Mouse (Mus musculus) frontal cortex, postnatal 10 days (tissue): ENCODE measurements around the gene Ptprn2.

ENCODE experiments used
- DNase-seq, 2 experiments: peaks; one replicate each; pipeline ENCODE4 v3.0.0; 2022; ENCODE audit warnings: low spot score in 2 of 2, mixed read lengths in 1 of 2

Ptprn2 gene

GRCm38 (mm10) chr12:116594457-116594856 is 108.9 kb downstream of the Ptprn2 start:
- DNase-seq, result no peak

GRCm38 (mm10) chr12:116594866-116595610 is 109.5 kb downstream of the Ptprn2 start:
- no peak for DNase-seq

GRCm38 (mm10) chr12:116595727-116596126 is 110.2 kb downstream of the Ptprn2 start:
- DNase-seq, result no peak

GRCm38 (mm10) chr12:116596993-116597392 is 111.5 kb downstream of the Ptprn2 start:
- no peak for DNase-seq

GRCm38 (mm10) chr12:116597670-116598069 is 112.2 kb downstream of the Ptprn2 start:
- DNase-seq, result no peak

- peak in 1 of 2 experiments; percentile 46 for DNase-seq
Measured at GRCm38 (mm10) chr12:116598123-116599005, 112.8 kb downstream of the Ptprn2 start.

GRCm38 (mm10) chr12:116599537-116599936 is 114.0 kb downstream of the Ptprn2 start:
- DNase-seq, result peak; percentile 56 to 59

GRCm38 (mm10) chr12:116600054-116600453 is 114.5 kb downstream of the Ptprn2 start:
- no peak for DNase-seq

- no peak for DNase-seq
Measured at GRCm38 (mm10) chr12:116601395-116601794, 115.9 kb downstream of the Ptprn2 start.

GRCm38 (mm10) chr12:116601921-116602320 is 116.4 kb downstream of the Ptprn2 start:
- no peak for DNase-seq

GRCm38 (mm10) chr12:116608598-116608997 is 123.1 kb downstream of the Ptprn2 start:
- no peak for DNase-seq

GRCm38 (mm10) chr12:116619868-116620267 is 134.3 kb downstream of the Ptprn2 start:
- DNase-seq, result peak; percentile 44 to 75

- DNase-seq, result no peak
Measured at GRCm38 (mm10) chr12:116620299-116620698, 134.8 kb downstream of the Ptprn2 start.

GRCm38 (mm10) chr12:116621325-116622040 is 136.0 kb downstream of the Ptprn2 start:
- DNase-seq, result no peak

- DNase-seq, result peak; percentile 37 to 38
Measured at GRCm38 (mm10) chr12:116622665-116623387, 137.3 kb downstream of the Ptprn2 start.

GRCm38 (mm10) chr12:116625391-116626281 is 140.1 kb downstream of the Ptprn2 start:
- peak; percentile 31 to 55 for DNase-seq

- DNase-seq, result no peak
Measured at GRCm38 (mm10) chr12:116628992-116629391, 143.5 kb downstream of the Ptprn2 start.

- DNase-seq, result no peak
Measured at GRCm38 (mm10) chr12:116637498-116637897, 152.0 kb downstream of the Ptprn2 start.

GRCm38 (mm10) chr12:116640871-116641270 is 155.4 kb downstream of the Ptprn2 start:
- DNase-seq, result no peak
